Mouse (Mus musculus) forebrain, embryonic 10.5 days (tissue): ENCODE measurements at regions not wholly inside any gene's neighbourhood (a gene's known extent, or its start where the extent isn't known, plus 50 kb on each side); places are given as distances from the start of the nearest gene placed in this dataset.

Experiments used
- DNase-seq: peaks from one replicate; pipeline ENCODE4 v3.0.0-alpha.2; 2017; ENCODE audit warnings: low spot score; ENCODE audit errors: extremely low spot score
- H3K27ac ChIP-seq: fragments of 300-500 bp; sonication (generic); 2 replicates; pipeline ENCODE4 v1.5.1; 2016; ENCODE audit warnings: mild to moderate bottlenecking
- H3K27me3 ChIP-seq: fragments of 300-500 bp; sonication (generic); 2 replicates; pipeline ENCODE4 v1.6.1; 2016; ENCODE audit warnings: mild to moderate bottlenecking; ENCODE audit not compliant: poor library complexity, severe bottlenecking
- H3K36me3 ChIP-seq: fragments of 300-500 bp; sonication (generic); replicated peaks from 2 replicates; pipeline ENCODE4 v1.6.1; 2016; ENCODE audit warnings: mild to moderate bottlenecking, moderate library complexity
- H3K4me1 ChIP-seq: fragments of 300-500 bp; sonication (generic); 2 replicates; pipeline ENCODE4 v1.6.1; 2016
- H3K4me3 ChIP-seq: fragments of 300-500 bp; sonication (generic); 2 replicates; pipeline ENCODE4 v1.5.1; 2016; ENCODE audit warnings: mild to moderate bottlenecking, moderate library complexity
- H3K9me3 ChIP-seq: fragments of 300-500 bp; sonication (generic); 2 replicates; pipeline ENCODE4 v1.6.1; 2016; ENCODE audit warnings: mild to moderate bottlenecking, moderate library complexity
- WGBS: fragments of 180-500 bp; shearing (Covaris S2); methylation state at CpG from one replicate; pipeline ENCODE4 v1.1.7; 2016; 5-methylcytosine and 5-hydroxymethylcytosine counted together

- 57% methylated on average over 2 of the region's 2 CpGs for WGBS
- DNase-seq = no peak
Measured at GRCm38 (mm10) chr11:56193426-56193825, 152.6 kb upstream of the Nmur2 start.

DNA sequence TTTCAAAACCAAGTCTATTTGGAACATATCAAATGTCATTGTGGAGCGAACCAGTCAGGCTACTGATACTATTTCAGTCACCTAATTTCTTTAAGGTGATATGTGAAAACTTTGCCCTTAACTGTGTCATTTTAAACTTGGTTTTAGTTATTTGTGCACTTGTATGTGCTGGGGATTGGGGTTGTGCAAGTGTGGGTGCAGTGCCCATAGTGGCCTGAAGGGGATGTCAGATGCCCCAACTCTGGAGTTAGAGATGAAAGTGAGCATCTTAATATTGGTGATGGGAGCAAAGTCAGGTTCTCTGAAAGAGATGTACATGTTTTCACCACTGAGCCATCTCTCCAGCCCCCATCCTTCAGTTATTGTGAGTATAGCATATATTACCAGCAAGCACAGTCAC, 133.1 kb upstream of the Nmur2 start:
- WGBS = 83% methylated on average over 1 of the region's 1 CpGs
- Histone ChIP-seq H3K27me3 (no peaks in the 10 kb centered on the region), H3K9me3 (no peaks in the 10 kb centered on the region), H3K36me3 (no peaks in the 10 kb centered on the region), H3K27ac (no peak overlapping the region), H3K4me1 (no peaks in the 10 kb centered on the region), H3K4me3 (no peak overlapping the region)
- DNase-seq = no peak

More at GRCm38 (mm10) chr11:56193426-56193825, 152.6 kb upstream of the Nmur2 start:
- no peaks in the 10 kb centered on the region for H3K36me3 ChIP-seq
- no peak overlapping the region for H3K4me3 ChIP-seq
- no peaks in the 10 kb centered on the region for H3K9me3 ChIP-seq
- no peaks in the 10 kb centered on the region for H3K4me1 ChIP-seq
- no peak overlapping the region for H3K27ac ChIP-seq
- H3K27me3 ChIP-seq = no peaks in the 10 kb centered on the region

DNA sequence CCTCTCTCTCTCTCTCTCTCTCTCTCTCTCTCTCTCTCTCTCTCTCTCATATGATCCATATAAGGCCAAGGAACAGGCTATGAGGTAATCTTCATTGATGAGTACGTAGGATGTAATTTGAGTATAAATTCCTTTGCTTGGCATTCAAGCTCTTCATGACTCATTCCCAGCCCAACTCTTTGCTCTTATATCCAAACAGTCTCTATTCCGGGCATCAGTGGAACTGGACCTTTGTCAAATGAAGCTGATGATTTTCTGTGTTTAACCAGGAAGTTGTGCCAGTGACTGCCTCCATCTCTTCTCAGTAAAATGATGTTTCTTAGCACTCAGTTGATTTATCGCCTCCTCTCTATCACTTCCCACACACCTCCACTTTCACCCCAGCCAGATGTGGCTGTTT, 132.4 kb upstream of the Nmur2 start:
- H3K27me3 ChIP-seq = no peaks in the 10 kb centered on the region
- no peak overlapping the region for H3K4me3 ChIP-seq
- H3K4me1 ChIP-seq = no peaks in the 10 kb centered on the region
- H3K9me3 ChIP-seq = no peaks in the 10 kb centered on the region
- DNase-seq = no peak
- H3K27ac ChIP-seq = no peak overlapping the region
- H3K36me3 ChIP-seq = no peaks in the 10 kb centered on the region
- WGBS = 90% methylated on average over 3 of the region's 3 CpGs

DNA sequence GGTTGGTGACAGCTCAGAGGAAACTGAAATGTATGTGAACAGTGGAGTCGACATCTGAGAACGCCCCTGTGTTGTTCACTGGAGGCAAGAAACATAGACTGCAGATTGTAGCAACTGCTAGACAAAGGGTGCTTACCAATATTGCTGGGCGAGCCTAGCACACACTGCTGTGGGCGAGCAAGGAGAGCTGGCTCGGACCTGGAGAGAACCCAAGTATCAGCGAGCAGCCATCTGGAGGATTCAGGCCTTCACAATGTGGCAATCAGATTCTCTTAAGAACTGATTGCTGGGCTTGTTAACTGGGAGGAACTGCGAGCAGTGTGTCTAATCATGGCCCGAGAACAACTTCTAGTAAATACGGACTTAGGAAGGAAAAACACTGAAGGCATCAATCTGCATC, 128.8 kb upstream of the Nmur2 start:
- Histone ChIP-seq H3K4me1 (peaks cover 8% of the 10 kb centered on the region; the same call in 1 of the 2 replicates), H3K27ac (no peak overlapping the region), H3K4me3 (no peak overlapping the region), H3K27me3 (no peaks in the 10 kb centered on the region), H3K9me3 (no peaks in the 10 kb centered on the region), H3K36me3 (no peaks in the 10 kb centered on the region)
- no peak for DNase-seq
- WGBS = 77% methylated on average over 9 of the region's 9 CpGs

- H3K9me3 ChIP-seq = no peaks in the 10 kb centered on the region
- no peak overlapping the region for H3K27ac ChIP-seq
- no peak for DNase-seq
- 34% methylated on average over 2 of the region's 2 CpGs for WGBS
- H3K36me3 ChIP-seq = no peaks in the 10 kb centered on the region
- H3K4me1 ChIP-seq = peaks cover 8% of the 10 kb centered on the region; the same call in 1 of the 2 replicates
- H3K27me3 ChIP-seq = no peaks in the 10 kb centered on the region
- no peak overlapping the region for H3K4me3 ChIP-seq
Measured at GRCm38 (mm10) chr11:56166849-56167248, 126.0 kb upstream of the Nmur2 start.

- Histone ChIP-seq H3K36me3 (no peaks in the 10 kb centered on the region), H3K9me3 (no peaks in the 10 kb centered on the region), H3K27ac (no peak overlapping the region), H3K27me3 (no peaks in the 10 kb centered on the region), H3K4me3 (no peak overlapping the region), H3K4me1 (peaks cover 9% of the 10 kb centered on the region; the same call in 1 of the 2 replicates)
- no peak for DNase-seq
- 93% methylated on average over 5 of the region's 5 CpGs for WGBS
Measured at GRCm38 (mm10) chr11:56165759-56166158, 124.9 kb upstream of the Nmur2 start.

DNA sequence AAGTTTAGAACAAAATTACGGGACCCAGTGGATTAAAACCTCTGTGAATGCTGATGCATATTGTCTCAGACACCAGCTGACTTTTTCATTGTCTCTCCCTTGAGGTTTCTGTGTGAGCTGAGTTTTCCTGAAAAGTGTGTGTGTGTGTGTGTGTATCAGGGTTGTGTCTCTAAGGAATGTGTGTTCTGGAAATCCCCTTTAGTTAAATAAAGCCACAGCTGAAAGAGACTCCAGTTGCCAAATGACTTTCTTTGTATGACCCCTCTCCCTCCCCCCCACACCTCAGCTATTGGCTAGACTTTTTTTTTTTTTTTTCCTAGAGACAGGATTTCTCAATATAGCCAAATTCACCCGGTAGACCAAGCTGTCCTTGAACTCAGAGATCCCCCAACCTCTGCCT, 119.5 kb upstream of the Nmur2 start:
- Histone ChIP-seq H3K9me3 (no peaks in the 10 kb centered on the region), H3K27me3 (peaks cover 29% of the 10 kb centered on the region), H3K4me3 (no peak overlapping the region), H3K27ac (no peak overlapping the region), H3K36me3 (no peaks in the 10 kb centered on the region), H3K4me1 (peaks cover 19% of the 10 kb centered on the region)
- DNase-seq = no peak
- 63% methylated on average over 2 of the region's 2 CpGs for WGBS

- no peak overlapping the region for H3K4me3 ChIP-seq
- peak; percentile 30 for DNase-seq
- H3K27me3 ChIP-seq = peaks cover 36% of the 10 kb centered on the region
- WGBS = 53% methylated on average over 10 of the region's 10 CpGs
- H3K27ac ChIP-seq = no peak overlapping the region
- peaks cover 19% of the 10 kb centered on the region for H3K4me1 ChIP-seq
- H3K36me3 ChIP-seq = no peaks in the 10 kb centered on the region
- no peaks in the 10 kb centered on the region for H3K9me3 ChIP-seq
Measured at GRCm38 (mm10) chr11:56159412-56160074, 118.7 kb upstream of the Nmur2 start.

DNA sequence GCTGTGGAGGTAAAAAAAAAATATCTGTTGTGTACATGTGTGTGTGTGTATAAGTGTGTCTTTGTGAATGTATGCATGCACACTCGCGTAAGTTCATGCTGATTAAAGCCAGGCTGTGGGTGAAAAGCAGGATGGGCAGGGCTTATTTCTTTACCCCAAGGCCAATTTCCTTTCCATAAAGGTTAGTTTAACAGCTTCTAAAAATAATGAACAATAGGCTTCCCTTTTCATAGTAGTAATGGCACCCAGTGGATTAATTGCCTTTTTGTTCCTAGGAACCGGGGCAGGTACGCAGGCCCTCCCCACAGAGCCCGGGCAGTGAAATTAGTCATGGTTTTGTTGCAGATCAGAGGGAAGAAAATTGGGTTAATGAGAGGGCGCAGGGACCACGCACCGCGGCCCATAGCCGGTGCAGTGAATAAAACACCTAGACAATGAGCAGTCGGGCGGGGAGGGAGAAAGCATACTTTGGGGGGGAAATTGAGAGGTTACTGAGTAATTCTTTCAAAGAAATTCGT, 110.1 kb upstream of the Nmur2 start:
- H3K36me3 ChIP-seq = no peaks in the 10 kb centered on the region
- no peaks in the 10 kb centered on the region for H3K9me3 ChIP-seq
- 9% methylated on average over 13 of the region's 13 CpGs for WGBS
- peaks cover 90% of the 10 kb centered on the region for H3K27me3 ChIP-seq
- no peak overlapping the region for H3K27ac ChIP-seq
- peaks cover 26% of the 10 kb centered on the region for H3K4me1 ChIP-seq
- peak; percentile 22 for DNase-seq
- H3K4me3 ChIP-seq = no peak overlapping the region

DNA sequence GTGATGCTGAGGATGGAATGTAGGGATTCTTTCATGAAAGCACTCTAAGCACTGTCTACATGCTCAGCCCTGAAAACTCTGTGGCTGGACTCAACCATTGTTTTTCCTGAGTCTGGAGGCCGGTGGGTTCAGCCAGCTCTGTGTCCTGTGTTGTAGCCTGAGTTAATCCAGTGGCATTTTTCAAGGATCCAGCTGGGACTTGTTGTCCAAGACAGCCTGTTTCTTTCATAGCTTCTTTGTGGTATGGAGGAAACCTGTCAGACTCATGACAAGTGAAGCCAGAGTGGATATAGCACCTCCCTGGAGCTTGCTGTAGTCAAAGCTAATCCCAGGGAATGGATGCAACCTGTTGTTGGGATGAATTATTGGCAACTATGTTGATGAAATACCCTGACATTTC, 108.9 kb upstream of the Nmur2 start:
- H3K9me3 ChIP-seq = no peaks in the 10 kb centered on the region
- DNase-seq = no peak
- 45% methylated on average over 1 of the region's 1 CpGs for WGBS
- H3K4me3 ChIP-seq = no peak overlapping the region
- H3K36me3 ChIP-seq = no peaks in the 10 kb centered on the region
- peaks cover 84% of the 10 kb centered on the region for H3K27me3 ChIP-seq
- no peak overlapping the region for H3K27ac ChIP-seq
- H3K4me1 ChIP-seq = peaks cover 26% of the 10 kb centered on the region

DNA sequence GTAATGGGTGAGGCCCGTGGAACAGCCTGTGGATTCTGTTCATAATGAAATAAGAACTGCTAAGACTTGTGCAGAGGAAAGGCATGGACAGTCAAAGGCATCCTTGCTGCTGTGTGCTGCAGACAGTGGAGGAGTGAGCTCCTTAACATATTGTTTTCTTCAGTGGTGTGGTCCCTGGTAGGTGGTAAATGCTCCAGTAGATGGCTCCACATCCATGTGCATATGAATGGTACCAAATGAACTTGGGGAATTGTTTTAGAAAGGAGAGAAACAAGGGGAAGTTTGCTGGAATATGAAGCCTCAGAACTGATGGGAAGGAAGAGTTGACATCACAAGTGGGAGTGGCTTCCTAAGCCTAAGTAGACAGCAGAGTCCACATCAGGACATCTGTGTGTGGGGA, 108.1 kb upstream of the Nmur2 start:
- Histone ChIP-seq H3K27me3 (peaks cover 76% of the 10 kb centered on the region), H3K27ac (no peak overlapping the region), H3K4me3 (no peak overlapping the region), H3K4me1 (peaks cover 26% of the 10 kb centered on the region), H3K36me3 (no peaks in the 10 kb centered on the region), H3K9me3 (no peaks in the 10 kb centered on the region)
- DNase-seq = no peak
- WGBS = 68% methylated on average over 1 of the region's 1 CpGs

- no peak for DNase-seq
- WGBS = 86% methylated on average over 5 of the region's 5 CpGs
Measured at GRCm38 (mm10) chr11:56146708-56147107, 105.9 kb upstream of the Nmur2 start.

DNA sequence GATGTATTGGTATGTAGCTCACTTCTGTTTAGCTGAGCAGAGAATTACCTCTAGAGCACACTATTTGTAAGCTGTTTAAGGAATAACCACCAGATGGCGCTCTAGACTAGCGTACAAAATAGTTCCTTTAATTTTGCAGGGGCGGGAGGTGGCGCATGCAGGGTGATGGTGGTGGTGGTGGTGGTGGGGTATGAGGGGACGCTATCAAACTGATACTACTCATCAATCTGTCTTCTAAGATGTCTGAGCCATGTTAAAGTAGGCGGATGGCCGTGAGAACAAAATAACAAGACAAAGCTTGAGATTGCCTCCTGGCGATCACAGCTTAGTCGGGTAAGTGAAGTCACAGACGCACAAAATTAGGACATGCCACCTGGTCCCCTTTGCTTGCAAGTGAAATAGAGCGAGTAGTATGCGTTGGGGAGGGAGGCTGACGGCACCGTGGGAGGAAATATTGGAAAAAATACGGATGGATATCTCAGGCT, 90.6 kb upstream of the Nmur2 start:
- no peaks in the 10 kb centered on the region for H3K27me3 ChIP-seq
- 35% methylated on average over 15 of the region's 15 CpGs for WGBS
- H3K4me1 ChIP-seq = no peaks in the 10 kb centered on the region
- H3K27ac ChIP-seq = no peak overlapping the region
- DNase-seq = peak; percentile 34
- H3K4me3 ChIP-seq = no peak overlapping the region
- no peaks in the 10 kb centered on the region for H3K36me3 ChIP-seq
- H3K9me3 ChIP-seq = no peaks in the 10 kb centered on the region

More at GRCm38 (mm10) chr11:56146708-56147107, 105.9 kb upstream of the Nmur2 start:
- Histone ChIP-seq H3K27me3 (peaks cover 54% of the 10 kb centered on the region), H3K4me3 (no peak overlapping the region), H3K36me3 (no peaks in the 10 kb centered on the region), H3K9me3 (no peaks in the 10 kb centered on the region), H3K4me1 (peaks cover 24% of the 10 kb centered on the region), H3K27ac (no peak overlapping the region)
